Mouse (Mus musculus) brain, embryonic 14.5 days (tissue): ENCODE results near the gene Haspin.

Experiments used
- CTCF ChIP-seq: fragments of 200-500 bp; IDR thresholded peaks from 2 replicates; pipeline ENCODE4 v1.5.1; 2012; ENCODE audit warnings: inconsistent platforms, mild to moderate bottlenecking, moderate library complexity, borderline replicate concordance; ENCODE audit not compliant: insufficient read depth, insufficient read length; ENCODE audit errors: extremely low read depth
- POLR2A ChIP-seq: fragments of 200-500 bp; IDR thresholded peaks from 2 replicates; pipeline ENCODE4 v1.6.1; 2012; ENCODE audit warnings: mild to moderate bottlenecking, inconsistent platforms, borderline replicate concordance; ENCODE audit not compliant: poor library complexity, insufficient read depth, insufficient read length, severe bottlenecking; ENCODE audit errors: extremely low read depth

DNA sequence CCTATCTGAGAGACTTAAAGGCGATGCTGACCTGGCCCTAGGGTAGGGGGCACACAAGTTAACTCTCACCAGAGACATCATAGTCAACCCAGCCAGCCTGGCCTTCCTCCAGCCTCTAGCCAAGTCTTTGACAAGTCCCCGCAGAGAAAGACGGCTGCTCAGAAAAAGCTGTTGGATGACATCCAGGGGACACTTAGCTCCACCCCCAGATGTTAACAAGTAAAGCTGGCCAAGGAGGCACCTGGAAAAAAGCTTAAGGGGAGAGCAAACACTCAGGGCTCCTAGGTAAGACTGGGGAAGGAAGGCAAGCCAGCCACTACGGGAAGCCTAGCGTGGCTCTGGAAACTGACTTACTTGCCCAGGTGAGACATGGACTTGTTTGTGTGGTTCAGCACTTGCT, 34.1 kb upstream of the Haspin start:
- no peak for TF ChIP-seq POLR2A
- TF ChIP-seq CTCF, result no peak
